Mouse (Mus musculus) spleen, postnatal 14 days (tissue): ENCODE data around the gene Med25.
"Not testable (repeated sequence)": the region's sequence is repeated elsewhere in the genome, so short reads cannot be mapped to it uniquely, and the experiment has no call there.

Experiments used
- DNase-seq, 2 experiments: peaks; one replicate each; pipeline ENCODE4 v3.0.0; 2021 to 2022; ENCODE audit warnings: low spot score in 2 of 2

The Med25 gene

GRCm38 (mm10) chr7:44893197-44893596, 685 bp upstream of the Med25 start:
- no peak for DNase-seq

- no peak for DNase-seq
These were observed 901 bp downstream of the Med25 start for GRCm38 (mm10) chr7:44891611-44892010.

DNA sequence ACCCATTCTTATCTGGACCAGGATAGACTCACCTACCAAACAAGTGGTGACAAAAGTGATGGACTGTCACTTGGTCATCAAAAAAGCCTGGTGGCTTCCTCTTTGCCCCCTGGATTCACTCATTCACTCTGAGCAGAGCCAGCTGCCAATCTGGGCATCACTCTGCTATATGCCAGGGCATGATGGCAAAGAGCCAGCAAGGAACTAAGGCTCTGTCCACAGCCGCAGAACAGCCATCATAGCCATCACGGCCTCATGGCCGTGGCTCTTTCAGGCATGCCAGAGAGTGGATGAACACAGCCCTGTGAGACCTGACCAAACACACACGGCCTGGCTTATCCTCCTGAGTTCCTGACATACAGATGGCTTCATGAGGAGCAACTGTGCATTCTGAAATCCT, 1.8 kb downstream of the Med25 start:
- DNase-seq, result no peak

GRCm38 (mm10) chr7:44890180-44890579, 2.3 kb downstream of the Med25 start:
- DNase-seq, result no peak

GRCm38 (mm10) chr7:44888256-44889105, 4.0 kb downstream of the Med25 start:
- no peak for DNase-seq

- no peak for DNase-seq
These were observed 5.5 kb downstream of the Med25 start for GRCm38 (mm10) chr7:44886964-44887363.

- DNase-seq, result no peak
These were observed 7.9 kb downstream of the Med25 start for GRCm38 (mm10) chr7:44884637-44885036.

- no peak for DNase-seq
These were observed 9.5 kb downstream of the Med25 start for GRCm38 (mm10) chr7:44883036-44883435.

DNA sequence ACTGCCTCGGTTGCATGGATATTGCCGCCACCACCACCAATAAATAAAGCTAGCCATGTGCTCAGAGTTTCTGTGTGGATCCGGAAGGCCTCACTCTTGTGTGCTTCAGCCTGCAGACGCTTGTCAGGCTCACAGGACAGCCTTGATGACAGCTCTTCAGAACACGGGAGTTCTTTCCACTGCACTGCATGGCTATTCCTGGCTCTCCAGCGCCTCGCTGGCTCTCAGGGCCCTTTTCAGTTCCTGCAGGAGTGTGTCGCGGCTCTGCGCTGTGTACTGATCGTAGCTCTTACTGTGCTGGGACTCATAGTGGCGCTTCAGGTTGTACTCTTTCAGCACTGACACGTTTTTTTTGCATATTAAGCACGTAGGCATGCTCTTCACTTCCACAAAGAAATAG, 14.7 kb downstream of the Med25 start:
- no peak for DNase-seq

DNA sequence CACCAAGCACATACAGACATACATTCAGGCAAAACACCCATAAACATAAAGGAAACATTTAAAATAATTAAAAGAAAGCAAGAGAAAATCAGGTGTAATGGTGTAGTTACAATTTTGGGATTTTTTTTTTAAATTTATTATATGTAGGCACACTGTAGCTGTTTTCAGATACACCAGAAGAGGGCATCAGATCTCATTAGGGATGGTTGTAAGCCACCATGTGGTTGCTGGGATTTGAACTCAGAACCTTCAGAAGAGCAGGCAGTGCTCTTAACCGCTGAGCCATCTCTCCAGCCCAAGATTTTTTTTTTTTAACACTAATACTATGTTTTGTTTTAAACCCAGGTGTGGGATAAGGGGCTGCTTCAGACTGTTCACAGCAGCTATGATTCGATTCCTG, 20.7 kb downstream of the Med25 start:
- DNase-seq, result not testable (repeated sequence)

- DNase-seq, result no peak
These were observed 21.3 kb downstream of the Med25 start for GRCm38 (mm10) chr7:44871181-44871580.

DNA sequence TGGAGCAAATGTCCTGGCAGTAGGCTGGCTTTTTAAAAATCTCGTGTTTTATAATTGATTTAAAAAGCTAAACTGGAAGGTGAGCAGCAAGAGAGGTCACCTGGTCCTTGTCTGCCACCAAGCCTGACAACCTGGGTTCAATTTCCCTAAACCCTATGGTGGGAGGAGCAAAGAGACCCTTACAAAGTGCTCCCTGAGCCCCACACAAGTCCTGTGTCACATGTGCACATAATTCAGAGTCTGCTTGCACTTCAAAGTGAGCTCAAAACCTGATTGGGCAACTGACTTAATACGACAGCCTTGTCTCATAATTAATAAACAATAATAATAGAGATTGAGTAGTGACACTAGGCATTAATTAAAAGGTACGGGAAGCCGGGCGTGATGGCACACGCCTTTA, 21.9 kb downstream of the Med25 start:
- no peak for DNase-seq

- peak; percentile 36 to 60 for DNase-seq
These were observed 22.6 kb downstream of the Med25 start, which contains the start of gene Ptov1 for GRCm38 (mm10) chr7:44869697-44870528. TSS of gene Ptov1 (minus strand) at chr7:44869788.

DNA sequence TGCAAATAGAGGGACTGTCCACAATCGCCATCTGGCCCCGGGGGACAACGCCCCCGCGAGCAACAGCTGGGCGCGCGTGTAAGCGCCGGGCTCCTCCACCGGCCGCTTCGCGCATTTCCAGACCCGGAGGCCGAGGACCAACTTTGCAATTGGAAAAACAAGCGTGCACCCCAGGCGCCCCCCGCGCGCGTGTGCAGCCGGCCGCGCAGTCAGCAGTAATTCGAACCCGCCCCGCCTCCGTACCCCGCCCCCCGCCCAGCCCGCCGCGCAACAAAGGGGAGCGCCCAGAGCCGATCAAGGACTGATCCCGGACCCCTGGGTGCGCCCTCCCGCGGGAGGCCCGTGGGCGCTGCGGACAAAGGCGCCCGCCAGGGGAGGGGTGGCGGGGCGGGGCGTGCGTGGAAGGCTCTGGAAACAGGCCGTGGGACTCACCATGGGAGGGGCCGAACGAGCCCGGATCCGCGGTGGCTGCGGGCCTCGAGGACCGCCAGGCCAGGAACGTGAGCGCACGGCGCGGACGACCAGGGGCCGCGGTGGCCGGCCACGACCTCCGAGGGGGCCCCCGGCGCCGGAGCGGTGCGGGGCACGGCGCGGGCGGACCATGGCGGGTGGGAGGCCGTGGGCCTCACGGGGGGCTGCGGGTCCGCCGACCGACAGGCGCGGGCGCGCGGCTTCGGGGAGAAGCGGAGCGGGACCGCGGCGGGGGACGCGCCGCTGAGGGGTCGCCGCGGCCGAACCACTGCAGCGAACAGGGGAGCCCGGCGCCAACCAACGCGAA, 23.4 kb downstream of the Med25 start:
- no peak for DNase-seq

- no peak for DNase-seq
These were observed 24.0 kb downstream of the Med25 start for GRCm38 (mm10) chr7:44868465-44868864.

- no peak for DNase-seq
These were observed 24.7 kb downstream of the Med25 start for GRCm38 (mm10) chr7:44867802-44868201.

DNA sequence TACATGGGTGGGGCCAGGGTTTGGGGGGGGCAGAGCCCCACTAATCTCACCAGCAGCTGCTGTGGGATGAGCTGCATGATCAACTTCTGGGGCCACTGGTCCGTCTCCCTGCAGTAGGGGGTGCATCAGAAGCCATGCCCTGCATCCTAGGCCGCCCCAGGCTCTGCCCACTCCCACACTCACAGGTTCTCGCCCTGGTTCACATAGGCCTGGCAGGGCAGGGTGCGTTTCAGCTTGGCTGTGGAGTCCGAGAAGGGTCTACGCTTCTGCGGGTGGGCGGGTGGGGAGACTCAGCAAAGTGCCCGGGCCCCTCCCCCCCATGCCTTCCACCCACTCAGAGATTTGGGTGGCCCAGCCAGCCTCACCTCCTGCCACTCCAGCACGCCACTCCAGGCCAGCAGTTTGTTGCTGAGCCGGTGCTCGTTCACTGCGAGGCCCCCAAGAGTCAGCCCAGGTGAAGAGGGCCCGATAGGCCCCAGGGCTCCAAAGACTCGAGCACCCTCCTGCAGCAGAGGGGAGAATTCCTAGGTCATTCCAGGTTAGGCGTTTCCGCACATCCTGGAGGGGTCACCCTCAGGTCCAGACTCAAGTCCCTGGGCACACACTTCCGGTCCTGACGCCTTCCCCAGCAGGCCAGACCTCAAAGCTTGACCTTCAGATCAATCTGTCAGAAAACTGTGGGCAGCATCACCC, 25.4 kb downstream of the Med25 start:
- no peak for DNase-seq

- DNase-seq, result no peak
These were observed 26.1 kb downstream of the Med25 start for GRCm38 (mm10) chr7:44866276-44867009.

DNA sequence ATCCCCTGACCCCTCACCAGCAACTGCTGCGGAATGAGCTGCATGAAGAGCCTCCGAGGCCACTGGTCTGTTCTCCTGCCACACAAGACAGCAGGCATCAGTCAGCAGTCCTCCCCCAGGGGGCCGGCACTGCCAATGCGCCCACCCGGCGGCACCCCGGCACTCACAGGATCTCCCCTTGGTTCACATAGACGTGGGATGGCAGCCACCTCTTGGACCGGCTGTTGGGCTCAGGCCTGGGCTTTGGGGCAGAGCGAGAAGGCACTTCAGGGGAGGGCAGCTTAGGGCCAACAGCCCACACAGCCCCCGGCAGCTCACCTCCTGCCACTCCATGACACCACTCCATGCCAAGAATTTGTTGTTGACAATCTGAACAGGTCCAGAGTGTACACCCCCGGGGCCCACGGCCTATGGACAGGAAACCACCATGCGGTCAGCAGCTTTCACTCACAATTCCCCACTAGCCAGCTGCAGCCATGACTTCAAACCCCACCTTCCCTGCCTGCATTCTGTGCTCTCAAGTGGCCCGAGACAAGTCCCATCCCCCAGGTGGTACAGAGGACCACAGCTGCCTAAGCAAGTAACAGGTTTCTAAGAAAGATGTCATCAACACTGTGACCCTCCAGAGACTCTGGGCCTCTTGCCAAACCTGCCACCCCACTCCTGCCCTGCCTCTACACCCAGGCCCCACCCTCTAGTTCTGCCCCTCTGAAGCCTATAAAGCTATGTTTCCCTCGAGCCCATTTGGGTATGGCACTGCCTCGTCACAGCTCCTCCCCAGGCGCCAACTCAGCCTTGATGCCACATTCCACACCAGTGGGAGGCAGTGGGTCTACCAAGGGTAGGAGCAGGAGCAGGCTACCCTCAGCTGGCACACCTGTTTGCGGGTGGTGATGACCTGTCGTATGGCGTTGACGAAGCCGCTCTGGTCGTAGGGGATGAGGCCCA, 27.6 kb downstream of the Med25 start:
- DNase-seq, result no peak
